Mouse (Mus musculus) lung, adult 2 months (tissue): ENCODE measurements at regions not wholly inside any gene's neighbourhood (a gene's known extent, or its start where the extent isn't known, plus 50 kb on each side); places are given as distances from the start of the nearest gene placed in this dataset.

Experiments
- CTCF ChIP-seq: fragments of 200-500 bp; IDR thresholded peaks from 2 replicates; pipeline ENCODE4 v1.5.1; 2011; ENCODE audit warnings: mild to moderate bottlenecking, low read length, control low read depth; ENCODE audit not compliant: insufficient read depth
- POLR2A ChIP-seq: fragments of 200-500 bp; IDR thresholded peaks from 2 replicates; pipeline ENCODE4 v1.6.1; 2011; ENCODE audit warnings: low read depth, mild to moderate bottlenecking, control low read depth, low read length, borderline replicate concordance; ENCODE audit errors: extremely low read depth

DNA sequence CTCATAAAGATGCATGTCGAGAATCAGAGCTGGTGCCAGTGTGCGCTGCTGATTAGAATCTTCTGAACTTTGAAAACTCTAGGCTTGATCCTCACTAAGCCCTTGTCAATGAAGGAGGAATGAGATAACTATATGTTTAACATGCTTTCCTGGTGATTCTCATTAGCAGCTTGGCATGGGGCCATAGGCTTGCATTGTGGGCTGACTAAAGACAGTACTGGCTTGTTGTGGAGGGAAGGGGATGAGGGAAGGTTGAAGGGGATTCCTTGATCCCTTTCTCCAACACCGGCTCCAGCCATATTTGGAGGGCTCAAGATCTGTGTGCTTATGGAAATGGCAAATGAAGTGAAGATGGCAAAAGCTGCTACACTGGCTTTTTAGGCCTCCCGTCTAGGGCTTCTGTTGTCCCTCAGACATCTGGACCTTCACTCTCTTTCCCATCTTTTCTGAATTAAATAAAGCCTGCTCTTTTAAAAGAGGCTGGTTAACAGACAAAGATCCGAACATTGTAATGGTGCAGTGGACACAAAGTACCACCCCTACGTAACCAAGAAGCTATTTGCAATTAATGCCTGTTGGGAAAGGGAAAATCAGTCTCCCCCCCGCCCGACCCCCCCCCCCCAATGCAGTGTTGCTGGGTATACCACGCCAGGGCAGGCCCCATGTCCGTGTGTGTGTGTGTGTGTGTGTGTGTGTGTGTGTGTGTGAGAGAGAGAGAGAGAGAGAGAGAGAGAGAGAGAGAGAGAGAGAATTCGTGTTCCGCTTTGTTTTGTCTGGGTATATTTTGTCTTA is 129.9 kb upstream of the Tex13c2 start:
- TF ChIP-seq CTCF (no peak), POLR2A (no peak)
